In the genomic region with DNA sequence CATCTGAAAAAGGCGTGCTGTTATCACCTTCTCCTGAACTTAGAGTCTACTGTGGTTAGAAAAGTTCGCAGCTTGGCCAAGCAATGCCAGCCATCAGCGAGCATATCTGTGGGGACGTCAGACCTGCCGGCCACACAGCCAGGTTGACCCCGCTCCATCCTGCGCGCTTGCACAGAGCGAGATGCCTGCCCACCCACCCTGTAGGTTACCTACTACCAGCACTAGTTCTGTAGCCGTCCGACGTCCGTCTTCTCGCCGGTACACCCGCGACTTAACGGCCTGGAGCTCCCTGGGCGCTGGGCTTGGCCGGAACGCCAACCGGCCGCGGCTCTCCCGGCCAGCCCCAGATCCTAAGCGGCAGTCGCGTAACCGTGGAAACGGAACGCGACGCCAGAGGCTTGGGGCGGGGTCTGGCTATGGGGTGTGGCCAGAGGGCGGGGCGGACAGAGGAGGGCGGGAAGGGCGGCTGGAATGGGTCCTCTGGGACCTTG, we compare ENCODE assay signal across 9 mouse cellular contexts. TPM values are rescaled to one million over a fixed set of nuclear protein-coding genes. Genes with fewer than 3 reads are reported as not detected.
DNase-seq lines count a peak whose midpoint lies in the region; ATAC-seq and TF ChIP-seq lines count a peak whose summit lies in the region.
"Had no signal": no experiment of that assay in that cellular context is flagged by ENCODE, and none has a peak within 500 bp of the region (broad histone marks: within the 10 kb centered on the region; RNA-seq: fewer than 3 reads in every experiment).

A gene (minus strand): TSS at position 356 of the 491 bp plus-strand sequence.

- H3K4me3 ChIP-seq in G1E (ENCODE audit: low read depth, low read length): peak within 1 kb of the TSS; percentile 64; the same call in 1 of the 2 replicates
- H3K4me3 ChIP-seq in forebrain, embryonic 14.5 days (ENCODE audit: low read depth, low read length): peak within 1 kb of the TSS; percentile 43
- H3K4me3 ChIP-seq in layer of hippocampus, adult 2 months: peak within 1 kb of the TSS; percentile 60

- H3K27ac ChIP-seq in forebrain, embryonic 14.5 days (ENCODE audit: low read depth, low read length): no peak within 1 kb of the TSS
- H3K27ac ChIP-seq in layer of hippocampus, adult 2 months: no peak within 1 kb of the TSS

- peak; percentile 12 for DNase-seq in G1E (ENCODE audit: low spot score)
- peak; percentile 39 for DNase-seq in c-Kit-positive CD71-positive TER-119-positive erythroid progenitor cells, embryonic 14.5 days (ENCODE audit: low spot score)
- peak; percentile 78 for DNase-seq in forebrain, embryonic 14.5 days (ENCODE audit: low spot score)
- DNase-seq in heart, postnatal 4 days: peak; percentile 77
- DNase-seq in layer of hippocampus, adult 2 months (ENCODE audit: low spot score in 2 of 2): peak; percentile 34
- peak; percentile 78 for DNase-seq in lung, postnatal 14 days
- DNase-seq in retina, postnatal 1 day: peak; percentile 89
- peak; percentile 75 for DNase-seq in urinary bladder, postnatal 14 days (ENCODE audit: low spot score)

- WGBS in forebrain, embryonic 14.5 days: under 1% methylated on average over 38 of the region's 38 CpGs

- H3K9ac ChIP-seq in forebrain, embryonic 14.5 days (ENCODE audit: low read length): peak within 1 kb of the TSS; percentile 58

- no peak; the same call in 1 of the 2 replicates for ATAC-seq in G1E (ENCODE audit: extremely low read depth, insufficient number of reproducible peaks, low FRiP score, poor library complexity, severe bottlenecking)
- peak; percentile 98 for ATAC-seq in forebrain, embryonic 14.5 days

- peaks cover 13% of the 10 kb centered on the region for H3K27me3 ChIP-seq in G1E (ENCODE audit: insufficient read depth, low read length)
- H3K27me3 ChIP-seq in forebrain, embryonic 14.5 days (replicated peaks; ENCODE audit: control insufficient read depth, insufficient read depth, low read length): no peaks in the 10 kb centered on the region

- H3K4me2 ChIP-seq in forebrain, embryonic 14.5 days (ENCODE audit: low read length): peak within 1 kb of the TSS; percentile 91

- H3K9me3 ChIP-seq in G1E (replicated peaks): no peaks in the 10 kb centered on the region
- no peaks in the 10 kb centered on the region for H3K9me3 ChIP-seq in forebrain, embryonic 14.5 days (replicated peaks; ENCODE audit: control insufficient read depth, low read length)

- peaks cover 8% of the 10 kb centered on the region for H3K4me1 ChIP-seq in G1E (ENCODE audit: insufficient read depth, low read depth, low read length)
- H3K4me1 ChIP-seq in forebrain, embryonic 14.5 days (ENCODE audit: control insufficient read depth, insufficient read depth, low read length): 0 out of 2 replicates have a peak, but pooled peaks cover 6% of the 10 kb centered on the region

- no peak for TF ChIP-seq CTCF in G1E (IDR thresholded peaks at IDR 0.05; ENCODE audit: low read depth, low read length)
- TF ChIP-seq CTCF in layer of hippocampus, adult 2 months (conservative IDR thresholded peaks at IDR 0.05): no peak

- no peaks in the 10 kb centered on the region for H3K36me3 ChIP-seq in G1E (replicated peaks)
- H3K36me3 ChIP-seq in forebrain, embryonic 14.5 days (ENCODE audit: control insufficient read depth, insufficient read depth, low read length): no peaks in the 10 kb centered on the region

RNA-seq across cellular contexts. Expression of the gene that starts here (rescaled TPM):
- total RNA-seq in G1E (2014; fragmentation: Nextera tagmentation) (not detected in 2 replicates), G1E (2017) (0.11 TPM in 1 of 2 replicates, not detected in the other)
- polyA plus RNA-seq in G1E (2012): not detected in 2 replicates
- polyA plus RNA-seq in forebrain, embryonic 14.5 days (2014; fragmentation: Nextera tagmentation; extraction: Ambion mirVana): 3.0 and 3.2 TPM in 2 replicates
- under 1 TPM; 0.29 to 0.54 TPM for total RNA-seq in heart, postnatal 4 days (2021)
- total RNA-seq in layer of hippocampus, adult 2 months (2021): 1 to 10 TPM; 1.4 to 1.7 TPM
- total RNA-seq: gastrocnemius, adult 8-10 months had no signal

Comparison
In these comparisons a context has a peak if more than half of its experiments do, and no peak if none do; other contexts are left out.
1. Peak in DNase-seq and H3K4me3 ChIP-seq in G1E; RNA of the gene not detected or under 1 TPM.
2. Peak in DNase-seq in heart, postnatal 4 days; RNA of the gene not detected or under 1 TPM.
3. DNase-seq: peak in every context shown above with its lines; median percentile 89 in retina, postnatal 1 day; 78 in forebrain, embryonic 14.5 days; 78 in lung, postnatal 14 days; 77 in heart, postnatal 4 days; 75 in urinary bladder, postnatal 14 days; 39 in c-Kit-positive CD71-positive TER-119-positive erythroid progenitor cells, embryonic 14.5 days; 34 in layer of hippocampus, adult 2 months; 12 in G1E.